Mouse (Mus musculus): ENCODE measurements around the gene Ppp1r3f.

Ppp1r3f gene

DNA sequence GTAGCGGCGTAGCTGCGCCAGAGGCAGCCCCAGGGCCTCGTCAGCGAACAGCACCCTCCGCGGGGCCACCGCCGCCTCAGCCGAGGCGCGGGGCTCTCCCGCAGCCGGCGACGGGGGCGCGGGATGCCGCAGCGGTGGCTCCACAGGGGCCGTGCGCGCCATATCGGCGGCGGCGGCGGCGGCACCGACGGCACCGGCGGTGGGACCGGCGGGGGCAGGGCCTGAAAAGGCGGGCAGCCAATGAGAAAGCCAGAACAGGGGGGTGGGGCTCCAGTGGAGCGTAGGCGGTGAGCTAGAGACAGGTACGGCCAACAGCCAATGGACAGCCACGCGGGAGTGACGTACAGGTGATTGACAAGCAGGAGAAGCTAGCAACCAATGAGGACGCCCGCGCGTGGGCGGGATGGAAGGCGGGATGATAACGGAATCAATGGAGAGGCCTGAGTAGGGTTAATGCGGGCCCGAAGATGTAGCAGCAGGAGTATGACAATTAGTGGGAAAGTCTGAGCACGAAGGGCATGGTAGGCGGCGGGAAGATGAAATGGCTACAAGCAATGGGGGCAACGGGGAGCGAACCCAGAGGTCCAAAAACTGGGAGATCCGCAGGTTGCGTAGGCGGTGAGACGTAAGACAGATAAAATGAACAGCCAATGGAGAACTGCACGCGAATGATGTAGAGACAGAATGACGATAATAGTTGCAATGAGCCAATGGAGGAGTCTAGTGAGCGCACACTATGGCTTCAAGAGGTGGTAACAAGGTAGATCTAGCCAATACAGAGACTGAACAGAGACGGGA, at the start of gene Ppp1r3f:
TSS of gene Ppp1r3f (minus strand) at position 197 of the 798 bp plus-strand sequence.
- Histone ChIP-seq H3K27me3 (ENCODE audit: control insufficient read depth, insufficient read depth, low read length, poor library complexity, severe bottlenecking) (no peaks in the 10 kb centered on the region), H3K36me3 (ENCODE audit: control insufficient read depth, insufficient read depth, low read length, poor library complexity, severe bottlenecking) (no peaks in the 10 kb centered on the region)
- peak; percentile 96 for DNase-seq (ENCODE audit: low read depth, low spot score)

- no peaks in the 10 kb centered on the region for H3K27me3 ChIP-seq (ENCODE audit: control insufficient read depth, insufficient read depth, low read length, poor library complexity, severe bottlenecking)
- DNase-seq (ENCODE audit: low read depth, low spot score) = no peak
- H3K36me3 ChIP-seq (ENCODE audit: control insufficient read depth, insufficient read depth, low read length, poor library complexity, severe bottlenecking) = no peaks in the 10 kb centered on the region
Observed at GRCm38 (mm10) chrX:7617889-7618551, 43.9 kb upstream of the Ppp1r3f start.

GRCm38 (mm10) chrX:7610536-7611258, 36.6 kb upstream of the Ppp1r3f start:
- Histone ChIP-seq H3K36me3 (ENCODE audit: control insufficient read depth, insufficient read depth, low read length, poor library complexity, severe bottlenecking) (no peaks in the 10 kb centered on the region), H3K27me3 (ENCODE audit: control insufficient read depth, insufficient read depth, low read length, poor library complexity, severe bottlenecking) (no peaks in the 10 kb centered on the region)
- DNase-seq (ENCODE audit: low read depth, low spot score) = no peak

DNA sequence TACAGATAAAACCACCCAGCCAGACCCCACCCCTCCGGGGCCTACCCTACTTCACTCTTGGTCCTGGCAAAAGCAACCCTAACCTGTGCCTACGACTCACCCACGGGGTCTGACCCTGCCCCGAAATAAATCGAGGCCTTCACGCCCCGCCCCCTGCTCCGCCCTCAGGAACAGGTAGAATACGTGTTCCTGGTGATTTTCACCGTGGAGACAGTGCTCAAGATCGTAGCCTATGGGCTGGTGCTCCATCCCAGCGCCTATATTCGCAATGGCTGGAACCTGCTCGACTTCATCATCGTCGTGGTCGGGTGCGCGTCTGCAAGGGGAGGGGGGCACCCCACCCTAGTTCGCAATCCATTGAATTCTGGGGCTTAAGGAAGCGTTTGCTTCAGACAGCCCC, 36.0 kb upstream of the Ppp1r3f start:
- no peak for DNase-seq (ENCODE audit: low read depth, low spot score)
- H3K36me3 ChIP-seq (ENCODE audit: control insufficient read depth, insufficient read depth, low read length, poor library complexity, severe bottlenecking) = no peaks in the 10 kb centered on the region
- no peaks in the 10 kb centered on the region for H3K27me3 ChIP-seq (ENCODE audit: control insufficient read depth, insufficient read depth, low read length, poor library complexity, severe bottlenecking)

GRCm38 (mm10) chrX:7606783-7607182, 32.7 kb upstream of the Ppp1r3f start, which contains the start of gene Cacna1f:
Gene Cacna1f (plus strand): TSS chrX:7607083.
- Histone ChIP-seq H3K36me3 (ENCODE audit: control insufficient read depth, insufficient read depth, low read length, poor library complexity, severe bottlenecking) (no peaks in the 10 kb centered on the region), H3K27me3 (ENCODE audit: control insufficient read depth, insufficient read depth, low read length, poor library complexity, severe bottlenecking) (no peaks in the 10 kb centered on the region)
- DNase-seq (ENCODE audit: low read depth, low spot score) = no peak

GRCm38 (mm10) chrX:7605575-7605941, 31.5 kb upstream of the Ppp1r3f start:
- Histone ChIP-seq H3K36me3 (ENCODE audit: control insufficient read depth, insufficient read depth, low read length, poor library complexity, severe bottlenecking) (no peaks in the 10 kb centered on the region), H3K27me3 (ENCODE audit: control insufficient read depth, insufficient read depth, low read length, poor library complexity, severe bottlenecking) (no peaks in the 10 kb centered on the region)
- DNase-seq (ENCODE audit: low read depth, low spot score) = peak; percentile 9

DNA sequence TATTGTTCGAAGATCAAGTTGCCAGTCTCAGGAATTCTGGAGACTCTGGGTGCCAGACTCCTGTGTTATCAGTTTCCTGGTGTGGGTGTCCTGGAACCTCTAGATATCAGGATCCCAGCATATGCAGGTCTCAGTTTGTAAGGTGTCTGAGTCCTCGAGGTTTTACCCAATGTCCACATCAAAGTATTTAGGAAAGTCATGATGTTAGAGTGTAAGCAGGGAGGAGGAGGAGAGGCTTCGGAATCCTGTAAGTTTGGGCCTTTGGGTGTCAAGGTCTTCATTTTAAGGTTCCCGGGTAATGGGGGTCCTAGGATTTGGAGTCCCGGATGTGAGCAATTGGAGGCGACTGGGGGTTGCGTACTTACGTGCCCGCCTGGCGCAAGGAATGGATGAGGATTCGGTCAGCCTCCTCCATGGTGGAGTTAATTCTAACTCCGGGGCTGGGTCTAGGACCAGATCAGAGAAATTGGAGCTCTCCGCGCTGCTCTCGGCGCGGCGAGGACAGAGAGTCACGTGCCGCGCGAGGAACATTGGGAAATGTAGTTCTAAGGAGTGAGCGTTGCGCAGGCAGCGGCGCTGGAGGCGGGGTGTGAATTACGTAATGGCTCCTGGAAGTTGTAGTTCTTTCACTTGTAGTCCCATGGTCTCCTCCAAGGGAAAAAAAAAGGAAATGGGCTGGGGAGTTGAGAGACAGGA, 30.9 kb upstream of the Ppp1r3f start, which contains the start of gene Ccdc22:
TSS of gene Ccdc22 (minus strand) at position 639 of the 696 bp plus-strand sequence.
- no peaks in the 10 kb centered on the region for H3K27me3 ChIP-seq (ENCODE audit: control insufficient read depth, insufficient read depth, low read length, poor library complexity, severe bottlenecking)
- peak; percentile 83 for DNase-seq (ENCODE audit: low read depth, low spot score)

GRCm38 (mm10) chrX:7604004-7604403, 29.9 kb upstream of the Ppp1r3f start:
- no peaks in the 10 kb centered on the region for H3K27me3 ChIP-seq (ENCODE audit: control insufficient read depth, insufficient read depth, low read length, poor library complexity, severe bottlenecking)
- DNase-seq (ENCODE audit: low read depth, low spot score) = peak; percentile 1
- no peaks in the 10 kb centered on the region for H3K36me3 ChIP-seq (ENCODE audit: control insufficient read depth, insufficient read depth, low read length, poor library complexity, severe bottlenecking)

More for the DNA sequence above, 30.9 kb upstream of the Ppp1r3f start, which contains the start of gene Ccdc22:
- H3K36me3 ChIP-seq (ENCODE audit: control insufficient read depth, insufficient read depth, low read length, poor library complexity, severe bottlenecking) = no peaks in the 10 kb centered on the region

DNA sequence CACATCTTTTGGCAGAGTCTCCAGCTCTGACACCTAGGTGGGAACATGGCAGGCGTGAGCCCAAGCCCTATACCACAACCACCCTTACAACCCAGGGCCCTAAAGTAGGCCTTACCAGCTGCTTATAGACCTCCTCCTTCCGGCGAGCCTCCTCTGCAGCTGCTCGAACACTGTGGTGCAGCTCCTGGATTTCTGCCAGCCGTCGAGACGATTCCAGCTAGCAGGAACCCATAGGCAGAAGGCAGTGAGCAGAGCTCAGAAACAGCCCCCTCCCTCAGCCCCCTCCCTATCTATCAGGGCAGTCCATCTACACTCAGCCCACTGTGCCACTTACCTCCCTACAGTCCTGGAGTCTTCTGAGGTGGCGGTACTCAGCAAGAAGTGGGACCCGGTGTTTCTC, 21.3 kb upstream of the Ppp1r3f start:
- DNase-seq (ENCODE audit: low read depth, low spot score) = no peak
- Histone ChIP-seq H3K36me3 (ENCODE audit: control insufficient read depth, insufficient read depth, low read length, poor library complexity, severe bottlenecking) (0 out of 2 replicates have a peak, but pooled peaks cover 1% of the 10 kb centered on the region), H3K27me3 (ENCODE audit: control insufficient read depth, insufficient read depth, low read length, poor library complexity, severe bottlenecking) (no peaks in the 10 kb centered on the region)

DNA sequence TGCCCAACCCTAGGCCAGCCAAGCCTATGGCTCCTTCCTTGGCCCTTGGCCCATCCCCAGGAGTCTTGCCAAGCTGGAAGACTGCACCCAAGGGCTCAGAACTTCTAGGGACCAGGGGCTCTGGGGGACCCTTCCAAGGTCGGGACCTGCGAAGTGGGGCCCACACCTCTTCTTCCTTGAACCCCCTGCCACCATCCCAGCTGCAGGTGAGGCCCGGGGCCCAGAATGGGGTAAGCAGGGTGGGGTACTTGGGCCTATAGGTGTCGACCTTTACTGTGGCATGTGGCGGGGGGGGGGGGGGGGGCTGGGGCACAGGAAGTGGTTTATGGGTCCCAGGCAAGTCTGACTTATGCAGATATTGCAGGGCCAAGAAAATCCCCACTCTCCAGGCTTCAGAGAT, 12.3 kb upstream of the Ppp1r3f start:
- DNase-seq (ENCODE audit: low read depth, low spot score) = no peak
- Histone ChIP-seq H3K36me3 (ENCODE audit: control insufficient read depth, insufficient read depth, low read length, poor library complexity, severe bottlenecking) (0 out of 2 replicates have a peak, but pooled peaks cover 1% of the 10 kb centered on the region), H3K27me3 (ENCODE audit: control insufficient read depth, insufficient read depth, low read length, poor library complexity, severe bottlenecking) (no peaks in the 10 kb centered on the region)

GRCm38 (mm10) chrX:7583881-7584280, 9.8 kb upstream of the Ppp1r3f start:
- DNase-seq (ENCODE audit: low read depth, low spot score) = no peak
- Histone ChIP-seq H3K27me3 (ENCODE audit: control insufficient read depth, insufficient read depth, low read length, poor library complexity, severe bottlenecking) (no peaks in the 10 kb centered on the region), H3K36me3 (ENCODE audit: control insufficient read depth, insufficient read depth, low read length, poor library complexity, severe bottlenecking) (no peaks in the 10 kb centered on the region)

GRCm38 (mm10) chrX:7581151-7581550, 7.1 kb upstream of the Ppp1r3f start:
- Histone ChIP-seq H3K36me3 (ENCODE audit: control insufficient read depth, insufficient read depth, low read length, poor library complexity, severe bottlenecking) (no peaks in the 10 kb centered on the region), H3K27me3 (ENCODE audit: control insufficient read depth, insufficient read depth, low read length, poor library complexity, severe bottlenecking) (no peaks in the 10 kb centered on the region)
- DNase-seq (ENCODE audit: low read depth, low spot score) = no peak

DNA sequence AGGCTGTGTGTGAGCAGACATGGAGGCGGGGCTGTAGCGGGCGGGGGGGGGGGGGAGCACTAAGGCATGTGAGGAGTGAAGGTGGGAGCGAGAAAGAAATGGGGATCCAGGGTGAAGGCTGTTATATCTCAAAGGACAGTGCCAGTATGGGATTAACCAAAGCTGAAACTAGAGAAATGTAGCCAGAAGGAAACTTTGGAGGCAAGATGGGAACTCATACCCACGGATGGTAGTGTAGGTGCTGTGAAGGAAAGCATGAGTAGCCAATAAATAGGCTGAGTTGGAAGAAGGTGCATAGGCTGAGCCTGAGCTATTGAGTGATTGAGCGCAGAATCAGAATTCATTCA, 775 bp upstream of the Ppp1r3f start:
- Histone ChIP-seq H3K36me3 (ENCODE audit: control insufficient read depth, insufficient read depth, low read length, poor library complexity, severe bottlenecking) (no peaks in the 10 kb centered on the region), H3K27me3 (ENCODE audit: control insufficient read depth, insufficient read depth, low read length, poor library complexity, severe bottlenecking) (no peaks in the 10 kb centered on the region)
- DNase-seq (ENCODE audit: low read depth, low spot score) = no peak
